Mouse (Mus musculus): Measurements from ENCODE around the gene Neurl1a. TPM values are rescaled to one million over a fixed set of nuclear protein-coding genes. Genes with fewer than 3 reads are reported as not detected.

Gene Neurl1a
- polyA plus RNA-seq, 1 experiment, result 1.6 TPM

GRCm38 (mm10) chr19:47285581-47285980, 107.0 kb downstream of the Neurl1a start:
- no peak for DNase-seq
- TF ChIP-seq POLR2A (IDR thresholded peaks at IDR 0.05; ENCODE audit: control insufficient read depth, extremely low read depth, insufficient read depth, low read length, poor library complexity) (no peak), CTCF (IDR thresholded peaks at IDR 0.05; ENCODE audit: borderline replicate concordance, control insufficient read depth, extremely low read depth, insufficient read depth, low read length, poor library complexity) (no peak)
- H3K4me3 ChIP-seq (ENCODE audit: control insufficient read depth, insufficient read depth, low read length), result no peak overlapping the region
- H3K36me3 ChIP-seq (ENCODE audit: control insufficient read depth, insufficient read depth, low read length), result peaks cover 11% of the 10 kb centered on the region
- H3K27me3 ChIP-seq (ENCODE audit: control insufficient read depth, insufficient read depth, low read length), result no peaks in the 10 kb centered on the region
- no peak overlapping the region for H3K27ac ChIP-seq (ENCODE audit: control insufficient read depth, insufficient read depth, low read length)
- 98% methylated on average over 6 of the region's 6 CpGs for WGBS
- no peaks in the 10 kb centered on the region for H3K4me1 ChIP-seq (replicated peaks; ENCODE audit: control insufficient read depth, insufficient read depth, low read length)

- 97% methylated on average over 17 of the region's 17 CpGs for WGBS
- Histone ChIP-seq H3K4me1 (replicated peaks; ENCODE audit: control insufficient read depth, insufficient read depth, low read length) (no peaks in the 10 kb centered on the region), H3K27me3 (ENCODE audit: control insufficient read depth, insufficient read depth, low read length) (no peaks in the 10 kb centered on the region), H3K36me3 (ENCODE audit: control insufficient read depth, insufficient read depth, low read length) (peaks cover 11% of the 10 kb centered on the region), H3K27ac (ENCODE audit: control insufficient read depth, insufficient read depth, low read length) (no peak overlapping the region), H3K4me3 (ENCODE audit: control insufficient read depth, insufficient read depth, low read length) (no peak overlapping the region)
- DNase-seq, result no peak
- TF ChIP-seq CTCF (IDR thresholded peaks at IDR 0.05; ENCODE audit: borderline replicate concordance, control insufficient read depth, extremely low read depth, insufficient read depth, low read length, poor library complexity) (no peak), POLR2A (IDR thresholded peaks at IDR 0.05; ENCODE audit: control insufficient read depth, extremely low read depth, insufficient read depth, low read length, poor library complexity) (no peak)
Measured at GRCm38 (mm10) chr19:47286886-47287450, 108.3 kb downstream of the Neurl1a start.

DNA sequence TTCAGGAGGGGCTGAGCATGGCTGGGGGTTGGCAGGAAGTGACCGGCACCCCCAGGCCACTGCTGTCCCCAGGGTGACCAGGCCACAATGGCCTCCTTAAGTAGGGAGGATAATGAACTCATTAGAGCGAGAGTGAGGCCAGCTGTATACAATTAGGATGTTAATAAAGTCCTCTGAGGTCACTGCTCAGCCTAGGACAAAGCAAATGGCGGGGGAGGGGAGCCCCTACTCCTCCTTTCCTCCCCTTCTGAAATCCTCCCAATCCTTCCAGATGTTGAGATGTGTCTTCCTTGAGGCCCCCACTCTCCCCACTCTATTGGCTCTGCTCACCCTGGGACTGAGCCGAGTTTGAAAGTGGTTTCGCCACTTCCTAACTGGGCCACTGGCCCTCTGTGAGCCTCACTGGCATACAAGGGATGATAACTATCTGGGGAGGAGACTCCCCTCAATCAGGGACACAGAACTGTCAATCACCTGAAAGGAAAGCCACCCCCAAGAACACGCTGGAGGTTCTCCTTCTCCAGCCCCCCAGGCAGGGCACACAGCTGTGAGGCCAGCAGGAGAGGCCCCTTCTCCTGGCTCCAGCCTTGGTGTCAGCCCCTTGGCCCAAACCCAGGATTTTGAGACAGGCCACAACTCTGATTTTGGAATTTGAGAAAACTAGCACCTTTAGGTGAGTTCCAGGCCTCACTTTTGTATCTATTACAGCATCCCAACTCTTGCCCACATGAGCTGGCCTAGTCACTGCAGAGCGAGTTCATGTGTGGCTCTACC, 112.9 kb downstream of the Neurl1a start:
- Histone ChIP-seq H3K27ac (ENCODE audit: control insufficient read depth, insufficient read depth, low read length) (no peak overlapping the region), H3K27me3 (ENCODE audit: control insufficient read depth, insufficient read depth, low read length) (no peaks in the 10 kb centered on the region), H3K36me3 (ENCODE audit: control insufficient read depth, insufficient read depth, low read length) (no peaks in the 10 kb centered on the region), H3K4me1 (replicated peaks; ENCODE audit: control insufficient read depth, insufficient read depth, low read length) (no peaks in the 10 kb centered on the region), H3K4me3 (ENCODE audit: control insufficient read depth, insufficient read depth, low read length) (no peak overlapping the region)
- 86% methylated on average over 7 of the region's 7 CpGs for WGBS
- TF ChIP-seq POLR2A (IDR thresholded peaks at IDR 0.05; ENCODE audit: control insufficient read depth, extremely low read depth, insufficient read depth, low read length, poor library complexity) (no peak), CTCF (IDR thresholded peaks at IDR 0.05; ENCODE audit: borderline replicate concordance, control insufficient read depth, extremely low read depth, insufficient read depth, low read length, poor library complexity) (no peak)
- no peak for DNase-seq

GRCm38 (mm10) chr19:47292451-47292951, 113.9 kb downstream of the Neurl1a start:
- Histone ChIP-seq H3K36me3 (ENCODE audit: control insufficient read depth, insufficient read depth, low read length) (no peaks in the 10 kb centered on the region), H3K27ac (ENCODE audit: control insufficient read depth, insufficient read depth, low read length) (no peak overlapping the region), H3K27me3 (ENCODE audit: control insufficient read depth, insufficient read depth, low read length) (no peaks in the 10 kb centered on the region), H3K4me3 (ENCODE audit: control insufficient read depth, insufficient read depth, low read length) (no peak overlapping the region), H3K4me1 (replicated peaks; ENCODE audit: control insufficient read depth, insufficient read depth, low read length) (no peaks in the 10 kb centered on the region)
- no peak for TF ChIP-seq CTCF (IDR thresholded peaks at IDR 0.05; ENCODE audit: borderline replicate concordance, control insufficient read depth, extremely low read depth, insufficient read depth, low read length, poor library complexity)
- no peak for TF ChIP-seq POLR2A (IDR thresholded peaks at IDR 0.05; ENCODE audit: control insufficient read depth, extremely low read depth, insufficient read depth, low read length, poor library complexity)
- WGBS, result 84% methylated on average over 7 of the region's 7 CpGs
- DNase-seq, result no peak

- Histone ChIP-seq H3K4me3 (ENCODE audit: control insufficient read depth, insufficient read depth, low read length) (no peak overlapping the region), H3K27me3 (ENCODE audit: control insufficient read depth, insufficient read depth, low read length) (no peaks in the 10 kb centered on the region), H3K4me1 (replicated peaks; ENCODE audit: control insufficient read depth, insufficient read depth, low read length) (no peaks in the 10 kb centered on the region), H3K36me3 (ENCODE audit: control insufficient read depth, insufficient read depth, low read length) (no peaks in the 10 kb centered on the region), H3K27ac (ENCODE audit: control insufficient read depth, insufficient read depth, low read length) (no peak overlapping the region)
- DNase-seq, result no peak
- no peak for TF ChIP-seq CTCF (IDR thresholded peaks at IDR 0.05; ENCODE audit: borderline replicate concordance, control insufficient read depth, extremely low read depth, insufficient read depth, low read length, poor library complexity)
- TF ChIP-seq POLR2A (IDR thresholded peaks at IDR 0.05; ENCODE audit: control insufficient read depth, extremely low read depth, insufficient read depth, low read length, poor library complexity), result no peak
- WGBS, result 95% methylated on average over 11 of the region's 11 CpGs
Measured at GRCm38 (mm10) chr19:47298100-47298499, 119.5 kb downstream of the Neurl1a start.

GRCm38 (mm10) chr19:47301303-47302190, 122.9 kb downstream of the Neurl1a start:
- 90% methylated on average over 19 of the region's 19 CpGs for WGBS
- H3K27me3 ChIP-seq (ENCODE audit: control insufficient read depth, insufficient read depth, low read length), result no peaks in the 10 kb centered on the region
- no peaks in the 10 kb centered on the region for H3K36me3 ChIP-seq (ENCODE audit: control insufficient read depth, insufficient read depth, low read length)
- DNase-seq, result no peak
- no peak overlapping the region for H3K4me3 ChIP-seq (ENCODE audit: control insufficient read depth, insufficient read depth, low read length)
- TF ChIP-seq POLR2A (IDR thresholded peaks at IDR 0.05; ENCODE audit: control insufficient read depth, extremely low read depth, insufficient read depth, low read length, poor library complexity) (no peak), CTCF (IDR thresholded peaks at IDR 0.05; ENCODE audit: borderline replicate concordance, control insufficient read depth, extremely low read depth, insufficient read depth, low read length, poor library complexity) (no peak)
- no peaks in the 10 kb centered on the region for H3K4me1 ChIP-seq (replicated peaks; ENCODE audit: control insufficient read depth, insufficient read depth, low read length)
- H3K27ac ChIP-seq (ENCODE audit: control insufficient read depth, insufficient read depth, low read length), result no peak overlapping the region
